Mouse (Mus musculus) adrenal gland, postnatal 14 days (tissue): Measurements from ENCODE around the gene Schip1. TPM values are rescaled to one million over a fixed set of nuclear protein-coding genes. Genes with fewer than 3 reads are reported as not detected.

Experiments used
- DNase-seq: peaks from one replicate; pipeline ENCODE4 v3.0.0; 2021; ENCODE audit warnings: mixed read lengths
- total RNA-seq: library from RNA; stranded (reverse); gene quantifications from 2 replicates; pipeline ENCODE4 v1.2.3, GENCODE M21; 2021

Gene Schip1
- total RNA-seq, 1 experiment from 2014 or later, result 15.8 TPM

GRCm38 (mm10) chr3:68511744-68512143 is 447.1 kb downstream of the Schip1 start:
- no peak for DNase-seq

- no peak for DNase-seq
Measured at GRCm38 (mm10) chr3:68512327-68512726, 447.7 kb downstream of the Schip1 start.

GRCm38 (mm10) chr3:68513340-68514119 is 448.9 kb downstream of the Schip1 start:
- DNase-seq, result no peak

GRCm38 (mm10) chr3:68514120-68514497 is 449.5 kb downstream of the Schip1 start:
- DNase-seq, result no peak

- DNase-seq, result no peak
Measured at GRCm38 (mm10) chr3:68514717-68515116, 450.1 kb downstream of the Schip1 start.

- DNase-seq, result no peak
Measured at GRCm38 (mm10) chr3:68516393-68517081, 451.9 kb downstream of the Schip1 start.

GRCm38 (mm10) chr3:68517236-68517635 is 452.6 kb downstream of the Schip1 start:
- no peak for DNase-seq

GRCm38 (mm10) chr3:68518041-68518440 is 453.4 kb downstream of the Schip1 start:
- DNase-seq, result no peak

- DNase-seq, result no peak
Measured at GRCm38 (mm10) chr3:68518586-68518985, 454.0 kb downstream of the Schip1 start.

GRCm38 (mm10) chr3:68525361-68525878 is 460.8 kb downstream of the Schip1 start:
- no peak for DNase-seq

- no peak for DNase-seq
Measured at GRCm38 (mm10) chr3:68526416-68526815, 461.8 kb downstream of the Schip1 start.

- DNase-seq, result no peak
Measured at GRCm38 (mm10) chr3:68527182-68527581, 462.6 kb downstream of the Schip1 start.

GRCm38 (mm10) chr3:68531908-68532307 is 467.3 kb downstream of the Schip1 start:
- no peak for DNase-seq

- DNase-seq, result peak; percentile 56
Measured at GRCm38 (mm10) chr3:68534571-68535051, 470.0 kb downstream of the Schip1 start.

- no peak for DNase-seq
Measured at GRCm38 (mm10) chr3:68535160-68535728, 470.6 kb downstream of the Schip1 start.

GRCm38 (mm10) chr3:68536071-68536470 is 471.5 kb downstream of the Schip1 start:
- no peak for DNase-seq

- no peak for DNase-seq
Measured at GRCm38 (mm10) chr3:68541688-68542087, 477.1 kb downstream of the Schip1 start.

- DNase-seq, result peak; percentile 71
Measured at GRCm38 (mm10) chr3:68542944-68543501, 478.4 kb downstream of the Schip1 start.

GRCm38 (mm10) chr3:68544811-68545210 is 480.2 kb downstream of the Schip1 start:
- no peak for DNase-seq

- no peak for DNase-seq
Measured at GRCm38 (mm10) chr3:68545898-68546297, 481.3 kb downstream of the Schip1 start.

- DNase-seq, result no peak
Measured at GRCm38 (mm10) chr3:68555087-68555662, 490.6 kb downstream of the Schip1 start.

GRCm38 (mm10) chr3:68556891-68557290 is 492.3 kb downstream of the Schip1 start:
- no peak for DNase-seq
